In genomic region chr5:125125219-125125618, GRCm38 (mm10) we compare ENCODE assay signal across 10 mouse cellular contexts. TPM values are rescaled to one million over a fixed set of nuclear protein-coding genes. Genes with fewer than 3 reads are reported as not detected.
DNase-seq lines count a peak whose midpoint lies in the region; ATAC-seq and TF ChIP-seq lines count a peak whose summit lies in the region.
"Had no signal": no experiment of that assay in that cellular context is flagged by ENCODE, and none has a peak within 500 bp of the region (broad histone marks: within the 10 kb centered on the region; RNA-seq: fewer than 3 reads in every experiment).

No protein-coding gene starts in this region.

- no peak overlapping the region for H3K27ac ChIP-seq in lung, postnatal 0 days (ENCODE audit: low read length)
- no peak overlapping the region for H3K27ac ChIP-seq in heart, embryonic 14.5 days (replicated peaks in 1 of 2; ENCODE audit: control insufficient read depth in 1 of 2, insufficient read depth in 1 of 2, low read depth in 2 of 2, low read length in 2 of 2)
- H3K27ac ChIP-seq in midbrain, embryonic 15.5 days: peak overlapping the region; percentile 17; the same call in 1 of the 2 replicates

- no peaks in the 10 kb centered on the region for H3K9me3 ChIP-seq in lung, postnatal 0 days (ENCODE audit: low read length)
- H3K9me3 ChIP-seq in heart, embryonic 14.5 days (ENCODE audit: control insufficient read depth, low read length): no peaks in the 10 kb centered on the region
- no peaks in the 10 kb centered on the region for H3K9me3 ChIP-seq in midbrain, embryonic 15.5 days

- no peaks in the 10 kb centered on the region for H3K27me3 ChIP-seq in lung, postnatal 0 days (replicated peaks; ENCODE audit: insufficient read depth, low read length)
- H3K27me3 ChIP-seq in heart, embryonic 14.5 days (ENCODE audit: control insufficient read depth, insufficient read depth, low read length): no peaks in the 10 kb centered on the region
- no peaks in the 10 kb centered on the region for H3K27me3 ChIP-seq in midbrain, embryonic 15.5 days (replicated peaks)

- no peak for ATAC-seq in lung, postnatal 0 days
- no peak for ATAC-seq in heart, embryonic 14.5 days (ENCODE audit: insufficient number of reproducible peaks, insufficient read depth, low FRiP score, low read depth)
- ATAC-seq in midbrain, embryonic 15.5 days (replicated peaks): no peak
- ATAC-seq in erythroblast, adult 5-6 weeks (replicated peaks; ENCODE audit: low FRiP score, poor library complexity, severe bottlenecking): no peak

- 0 out of 2 replicates have a peak, but pooled peaks have one; percentile 12 for TF ChIP-seq EP300 in lung, postnatal 0 days (IDR thresholded peaks at IDR 0.05)

- no peak for TF ChIP-seq CTCF in lung, postnatal 0 days (IDR thresholded peaks at IDR 0.05)

- no peak overlapping the region for H3K9ac ChIP-seq in lung, postnatal 0 days (replicated peaks; ENCODE audit: low read depth)
- H3K9ac ChIP-seq in heart, embryonic 14.5 days (ENCODE audit: low read length): peak overlapping the region; percentile 16; the same call in 1 of the 2 replicates
- no peak overlapping the region for H3K9ac ChIP-seq in midbrain, embryonic 15.5 days

- H3K36me3 ChIP-seq in lung, postnatal 0 days (ENCODE audit: insufficient read depth, low read length): 0 out of 2 replicates have a peak, but pooled peaks cover 5% of the 10 kb centered on the region
- H3K36me3 ChIP-seq in heart, embryonic 14.5 days (ENCODE audit: control insufficient read depth, insufficient read depth, low read length): peaks cover 24% of the 10 kb centered on the region
- H3K36me3 ChIP-seq in midbrain, embryonic 15.5 days (replicated peaks): no peaks in the 10 kb centered on the region

- WGBS in lung, postnatal 0 days: 52% methylated on average over 3 of the region's 3 CpGs
- WGBS in heart, embryonic 14.5 days: 51% methylated on average over 3 of the region's 3 CpGs
- 79% methylated on average over 3 of the region's 3 CpGs for WGBS in midbrain, embryonic 15.5 days

- DNase-seq in heart, adult 11 months: peak; percentile 97
- DNase-seq in heart, postnatal 4 days: no peak
- no peak for DNase-seq in lung, postnatal 0 days (ENCODE audit: low spot score)
- DNase-seq in lung, postnatal 4 days: no peak
- DNase-seq in urinary bladder, postnatal 25 days (ENCODE audit: low spot score): no peak
- DNase-seq: embryo, embryonic 11 days; thymus, postnatal 25 days had no signal

- peaks cover 31% of the 10 kb centered on the region; the same call in 1 of the 2 replicates for H3K4me1 ChIP-seq in lung, postnatal 0 days (ENCODE audit: insufficient read depth, low read depth, low read length)
- peaks cover 27 to 56% of the 10 kb centered on the region in 2 experiments for H3K4me1 ChIP-seq in heart, embryonic 14.5 days (ENCODE audit: control insufficient read depth in 2 of 2, insufficient read depth in 2 of 2, low read length in 2 of 2)
- peaks cover 47% of the 10 kb centered on the region for H3K4me1 ChIP-seq in midbrain, embryonic 15.5 days

- no peak overlapping the region for H3K4me2 ChIP-seq in lung, postnatal 0 days (replicated peaks; ENCODE audit: low read depth, low read length)
- H3K4me2 ChIP-seq in heart, embryonic 14.5 days (ENCODE audit: low read length): no peak overlapping the region
- no peak overlapping the region for H3K4me2 ChIP-seq in midbrain, embryonic 15.5 days

- no peak overlapping the region for H3K4me3 ChIP-seq in lung, postnatal 0 days (ENCODE audit: low read depth, low read length)
- H3K4me3 ChIP-seq in heart, embryonic 14.5 days (ENCODE audit: control insufficient read depth in 1 of 2, insufficient read depth in 1 of 2, low read depth in 1 of 2, low read length in 2 of 2): no peak overlapping the region
- H3K4me3 ChIP-seq in midbrain, embryonic 15.5 days: no peak overlapping the region

RNA-seq across cellular contexts. Expression of gene Ncor2, which starts 53.8 kb away (rescaled TPM):
- total RNA-seq in heart, postnatal 4 days (2021): 100 to 1,000 TPM; 104 to 112 TPM
- 20.2 and 23.9 TPM in 2 replicates for polyA plus RNA-seq in lung, postnatal 0 days (2015; fragmentation: Nextera tagmentation; extraction: Ambion mirVana)
- polyA plus RNA-seq in heart, embryonic 14.5 days (2014; fragmentation: Nextera tagmentation; extraction: Ambion mirVana): 16.2 and 17.6 TPM in 2 replicates
- 25.6 and 27.6 TPM in 2 replicates for polyA plus RNA-seq in midbrain, embryonic 15.5 days (2015; fragmentation: Nextera tagmentation; extraction: Ambion mirVana)
- total RNA-seq in erythroblast, adult 5-6 weeks (2015; ENCODE audit: low replicate concordance): 15.8 and 18.2 TPM in 2 replicates
- total RNA-seq in erythroblast, adult 5-6 weeks (2017; ENCODE audit: low replicate concordance): 6.0 and 8.0 TPM in 2 replicates
